Mouse (Mus musculus) layer of hippocampus, postnatal 25 days (tissue): Measurements from ENCODE around the gene Pmis2. TPM values are rescaled to one million over a fixed set of nuclear protein-coding genes. Genes with fewer than 3 reads are reported as not detected.
A peak's percentile ranks its signal among the peaks of the same experiment; 100 is the strongest.

ENCODE experiments used
- DNase-seq, 2 experiments: peaks; one replicate each; pipeline ENCODE4 v3.0.0; 2022; ENCODE audit warnings: mixed read lengths in 2 of 2, low spot score in 1 of 2; ENCODE audit errors: extremely low spot score in 1 of 2
- total RNA-seq, 2 experiments: library from RNA; stranded (reverse); gene quantifications; 2 replicates each; pipeline ENCODE4 v1.2.3; 2021

Gene Pmis2
- total RNA-seq, 2 experiments from 2014 or later: not detected

GRCm38 (mm10) chr7:30634621-30635020 is 36.8 kb downstream of the Pmis2 start:
- peak in 1 of 2 experiments; percentile 43 for DNase-seq

- no peak for DNase-seq
Measured at GRCm38 (mm10) chr7:30633762-30634412, 37.5 kb downstream of the Pmis2 start.

GRCm38 (mm10) chr7:30629013-30629412 is 42.4 kb downstream of the Pmis2 start:
- DNase-seq: no peak

GRCm38 (mm10) chr7:30626647-30627046 is 44.8 kb downstream of the Pmis2 start:
- DNase-seq: no peak

GRCm38 (mm10) chr7:30625530-30626384 is 45.6 kb downstream of the Pmis2 start, which contains the start of gene Cox6b1:
Cox6b1 (minus strand) TSS chr7:30626151.
- DNase-seq: peak; percentile 55 to 78

Other genes with a start within 250 kb of the Pmis2 start
- 1 to 10 TPM; 2.9 to 3.0 TPM for gene Nfkbid, start 249.9 kb downstream of the Pmis2 start, total RNA-seq
- gene Aplp1, start 226.1 kb downstream of the Pmis2 start, total RNA-seq: 1,000 to 10,000 TPM; 1,227 to 1,377 TPM
- 10 to 100 TPM; 15.3 to 16.4 TPM for gene Kirrel2, start 213.9 kb downstream of the Pmis2 start, total RNA-seq
- gene Nphs1, start 213.3 kb downstream of the Pmis2 start, total RNA-seq: 1 to 10 TPM; 1.8 to 2.2 TPM
- gene Prodh2, start 178.0 kb downstream of the Pmis2 start, total RNA-seq: not detected
- gene Arhgap33, start 136.5 kb downstream of the Pmis2 start, total RNA-seq: 100 to 1,000 TPM; 103 to 132 TPM
- 1 to 10 TPM; 3.4 to 4.3 TPM for gene Hspb6, start 119.4 kb downstream of the Pmis2 start, total RNA-seq
- gene Proser3, start 119.3 kb downstream of the Pmis2 start, total RNA-seq: 1 to 10 TPM; 3.5 to 3.6 TPM
- 10 to 100 TPM; 36.8 to 44.9 TPM for gene Lin37, start 111.8 kb downstream of the Pmis2 start, total RNA-seq
- 10 to 100 TPM; 69.8 to 72.5 TPM for gene U2af1l4, start 108.3 kb downstream of the Pmis2 start, total RNA-seq
- gene Gm49396, start 108.3 kb downstream of the Pmis2 start, total RNA-seq: 1 to 10 TPM; 6.8 to 8.8 TPM
- gene Psenen, start 108.0 kb downstream of the Pmis2 start, total RNA-seq: 10 to 100 TPM; 76.0 to 92.1 TPM
- gene Igflr1, start 106.2 kb downstream of the Pmis2 start, total RNA-seq: 1 to 10 TPM; 4.7 to 5.2 TPM
- 10 to 100 TPM; 39.1 to 57.1 TPM for gene Kmt2b, start 82.9 kb downstream of the Pmis2 start, total RNA-seq
- gene Zbtb32, start 72.7 kb downstream of the Pmis2 start, total RNA-seq: not detected
- under 1 TPM in 1 of 2 experiments, not detected in 1; 0.20 TPM for gene Upk1a, start 58.8 kb downstream of the Pmis2 start, total RNA-seq
- gene Cox6b1, start 45.5 kb downstream of the Pmis2 start, total RNA-seq: 100 to 1,000 TPM; 631 to 741 TPM
- gene Etv2, start 35.8 kb downstream of the Pmis2 start, total RNA-seq: not detected
- 10 to 100 TPM; 75.3 to 81.5 TPM for gene Rbm42, start 21.3 kb downstream of the Pmis2 start, total RNA-seq
- gene Haus5, start 6.6 kb downstream of the Pmis2 start, total RNA-seq: 1 to 10 TPM; 4.2 to 6.6 TPM
- not detected for gene 2200002J24Rik, start 27.3 kb upstream of the Pmis2 start, total RNA-seq
- gene Atp4a, start 40.6 kb upstream of the Pmis2 start, total RNA-seq: 1 to 10 TPM in 1 of 2 experiments, under 1 TPM in 1; 0.74 to 1.1 TPM
- gene Tmem147, start 57.9 kb upstream of the Pmis2 start, total RNA-seq: 100 to 1,000 TPM; 116 to 132 TPM
- gene Gapdhs, start 72.1 kb upstream of the Pmis2 start, total RNA-seq: not detected
- gene Sbsn, start 79.9 kb upstream of the Pmis2 start, total RNA-seq: 1 to 10 TPM; 7.5 to 7.7 TPM
- 1 to 10 TPM in 1 of 2 experiments, under 1 TPM in 1; 0.66 to 1.3 TPM for gene Dmkn, start 92.2 kb upstream of the Pmis2 start, total RNA-seq
- gene Krtdap, start 116.3 kb upstream of the Pmis2 start, total RNA-seq: not detected
- gene Ffar2, start 152.2 kb upstream of the Pmis2 start, total RNA-seq: not detected
- not detected for gene Ffar3, start 184.6 kb upstream of the Pmis2 start, total RNA-seq
- gene Ffar1, start 190.0 kb upstream of the Pmis2 start, total RNA-seq: not detected
- not detected for gene Cd22, start 208.7 kb upstream of the Pmis2 start, total RNA-seq
- gene Mag, start 243.3 kb upstream of the Pmis2 start, total RNA-seq: 100 to 1,000 TPM; 319 to 342 TPM